Mouse (Mus musculus) testis, postnatal 10 days (tissue): Measurements from ENCODE around the gene Vmn1r24.
"Not testable (repeated sequence)": the region's sequence is repeated elsewhere in the genome, so short reads cannot be mapped to it uniquely, and the experiment has no call there.

Experiments
- DNase-seq: peaks from one replicate; pipeline ENCODE4 v3.0.0; 2021; ENCODE audit warnings: low spot score

Vmn1r24 gene

DNA sequence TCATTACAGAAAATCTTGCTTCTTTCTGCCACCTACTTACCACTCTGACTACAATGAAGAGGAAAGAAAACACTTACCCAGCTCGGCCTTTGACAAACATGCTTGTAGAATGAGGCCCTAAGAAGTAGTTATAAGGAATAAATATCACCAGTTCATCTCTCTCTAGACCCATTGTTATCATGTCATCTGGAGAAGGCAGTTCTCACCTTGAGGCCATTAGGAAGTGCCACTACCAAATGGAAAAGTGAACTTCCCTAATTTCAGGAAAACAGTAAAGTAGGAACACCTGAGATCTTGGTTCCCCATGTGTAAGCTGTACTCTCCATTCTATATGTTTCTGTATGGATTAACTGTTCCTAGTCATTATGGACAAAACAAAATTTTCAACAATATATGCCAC is at the start of gene Vmn1r24:
TSS of gene Vmn1r24 (minus strand) at position 101 of the 400 bp plus-strand sequence.
- DNase-seq: not testable (repeated sequence)

DNA sequence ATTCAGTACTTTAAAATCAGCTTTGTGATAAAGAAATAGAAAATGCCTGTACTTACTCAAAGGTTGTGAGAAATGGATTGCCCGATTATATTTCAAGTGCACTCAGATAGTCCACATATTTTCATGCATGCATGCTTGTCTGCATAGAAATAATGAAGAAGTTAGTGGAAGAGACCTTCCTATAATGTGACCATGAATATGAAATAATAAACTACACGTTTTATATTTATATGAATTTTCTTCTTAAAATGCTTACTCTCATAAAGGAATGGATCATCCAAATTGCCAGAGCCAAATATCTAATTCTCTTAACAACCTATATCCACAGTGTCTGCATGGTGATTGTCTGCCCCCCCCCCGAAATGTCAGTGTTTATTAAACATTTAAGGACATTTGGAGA is 19.4 kb upstream of the Vmn1r24 start, which contains the start of gene Vmn1r25:
TSS of gene Vmn1r25 (minus strand) at position 101 of the 400 bp plus-strand sequence.
- DNase-seq: no peak

DNA sequence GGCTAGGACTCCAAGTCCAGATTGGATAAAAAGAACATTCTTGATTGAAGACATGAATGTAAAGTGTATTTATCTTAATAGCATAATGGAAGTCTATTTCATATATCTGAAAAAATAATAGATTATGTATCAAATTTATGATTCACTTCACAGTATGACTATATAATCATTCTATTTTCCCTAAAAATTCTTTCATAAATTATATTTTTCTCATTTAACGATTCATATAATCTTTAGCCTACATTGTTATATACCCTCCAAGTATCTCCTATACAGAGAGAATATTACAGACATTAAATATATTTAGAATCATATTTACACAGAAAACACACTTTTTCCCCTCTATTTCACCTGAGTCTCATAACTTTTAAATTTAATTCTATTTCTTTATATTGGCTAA is 34.6 kb downstream of the Vmn1r24 start, which contains the start of gene Vmn1r23:
TSS of gene Vmn1r23 (minus strand) at position 101 of the 400 bp plus-strand sequence.
- no peak for DNase-seq

DNA sequence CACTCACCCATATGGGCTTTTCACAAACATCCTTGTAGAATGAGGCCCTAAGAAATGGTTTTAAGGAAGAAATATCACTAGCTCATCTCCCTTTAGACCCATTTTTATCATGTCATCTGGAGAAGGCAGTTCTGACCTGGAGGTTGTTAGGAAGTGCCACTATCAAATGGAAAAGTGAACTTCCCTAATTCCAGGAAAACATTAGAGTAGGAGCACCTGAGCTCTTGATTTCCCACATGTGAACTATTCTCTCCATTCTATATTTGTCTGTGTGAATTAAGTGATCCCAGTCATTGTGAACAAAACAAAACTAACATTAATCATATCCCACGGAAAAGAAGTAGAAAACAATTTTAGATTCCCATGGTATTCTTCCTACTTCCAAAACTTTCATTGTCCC is 53.4 kb downstream of the Vmn1r24 start, which contains the start of gene Vmn1r22:
TSS of gene Vmn1r22 (minus strand) at position 101 of the 400 bp plus-strand sequence.
- no peak for DNase-seq
